Mouse (Mus musculus): ENCODE data around the gene Ipo5. TPM values are rescaled to one million over a fixed set of nuclear protein-coding genes. Genes with fewer than 3 reads are reported as not detected.

Gene Ipo5
- polyA plus RNA-seq, 1 experiment from 2014 or later = 32.8 TPM

Other genes starting within 250 kb of the Ipo5 start
- 3.4 and 3.7 TPM in 2 replicates for gene Farp1, start 124.0 kb downstream of the Ipo5 start, polyA plus RNA-seq (2015; fragmentation: Nextera tagmentation; extraction: Ambion mirVana)

Measured in liver, embryonic 16.5 days (tissue).